Mouse (Mus musculus) 3T3-L1 (cell line): ENCODE data around the gene B4galnt1.

Experiments used
- DNase-seq: peaks from one replicate; pipeline ENCODE4 v3.0.0-alpha.2; 2015; ENCODE audit warnings: low read depth, low spot score

Gene B4galnt1

DNA sequence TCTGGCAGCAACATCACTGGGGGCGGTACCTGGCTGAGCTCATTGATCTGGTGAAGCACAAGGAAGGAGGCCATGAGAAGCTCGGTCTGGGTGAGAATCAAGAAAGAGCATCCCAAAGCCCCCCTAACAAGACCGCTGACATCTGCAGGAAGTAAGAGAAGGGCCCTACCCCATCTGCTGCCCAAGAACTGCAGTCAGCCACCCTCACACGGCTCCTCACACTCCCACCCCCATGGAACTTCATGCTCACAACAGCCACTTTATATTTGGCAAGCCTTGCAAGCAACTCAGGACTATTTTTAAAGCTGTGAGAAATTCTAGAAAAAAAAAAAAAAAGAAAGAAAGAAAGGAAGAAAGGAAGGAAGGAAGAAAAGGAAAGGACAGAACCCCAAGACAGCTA lies 43.9 kb downstream of the B4galnt1 start:
- no peak for DNase-seq

GRCm38 (mm10) chr10:127209928-127210570 lies 45.0 kb downstream of the B4galnt1 start:
- DNase-seq, result no peak

- DNase-seq, result peak; percentile 53
These were observed 46.0 kb downstream of the B4galnt1 start for GRCm38 (mm10) chr10:127210961-127211405.

GRCm38 (mm10) chr10:127211414-127211854 lies 46.4 kb downstream of the B4galnt1 start, which contains the start of gene Pip4k2c:
Pip4k2c (minus strand) TSS chr10:127211585.
- DNase-seq, result peak; percentile 92

DNA sequence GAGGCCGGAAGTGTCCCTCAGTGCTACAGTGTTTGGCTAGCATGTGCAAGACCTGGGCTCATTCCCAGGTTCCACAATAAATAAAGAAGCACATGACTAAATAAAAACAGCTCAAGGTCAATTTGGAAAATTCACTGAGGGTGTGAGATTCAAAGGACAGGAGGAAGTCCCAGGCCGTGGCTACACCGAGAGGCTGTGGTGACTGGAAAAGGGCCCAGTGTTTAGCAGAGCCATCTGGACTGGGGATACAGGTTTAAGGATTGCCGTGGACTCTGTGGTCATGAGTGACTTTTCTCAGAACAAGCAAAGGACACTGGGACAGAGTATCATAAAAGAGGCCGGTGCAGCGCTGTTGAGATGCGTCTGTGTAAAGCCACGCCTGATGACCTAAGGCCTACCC lies 48.2 kb downstream of the B4galnt1 start:
- no peak for DNase-seq

DNA sequence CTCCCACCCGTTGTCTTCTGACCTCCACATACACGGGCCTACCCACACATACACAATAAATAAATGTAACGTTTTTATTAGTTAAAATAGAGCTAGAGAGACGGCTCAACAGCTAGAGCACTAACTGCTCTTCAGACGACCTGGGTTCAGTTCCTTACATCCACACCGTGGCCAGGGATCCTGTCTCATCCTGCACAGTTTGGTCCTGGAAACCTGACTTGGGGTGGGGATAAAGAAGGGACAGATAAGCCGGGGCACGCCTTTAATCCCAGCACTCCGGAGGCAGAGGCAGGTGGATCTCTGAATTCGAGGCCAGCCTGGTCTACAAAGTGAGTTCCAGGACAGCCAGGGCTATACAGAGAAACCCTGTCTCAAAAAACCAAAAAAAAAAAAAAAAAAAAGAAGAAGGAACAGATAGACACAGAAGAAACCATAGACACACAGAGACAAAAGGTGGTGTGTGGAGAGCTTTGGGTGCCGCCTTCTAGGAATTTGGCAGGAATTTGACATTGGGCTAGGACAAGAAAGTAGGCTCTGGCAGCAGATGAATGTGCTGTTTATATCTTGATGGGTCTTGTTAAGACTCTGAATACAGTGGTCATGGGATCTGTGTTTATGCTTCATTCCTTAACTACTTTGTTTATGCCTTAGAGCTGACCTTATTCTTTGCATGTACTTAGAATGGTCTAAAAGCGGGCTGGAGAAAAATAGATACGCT lies 48.8 kb downstream of the B4galnt1 start:
- no peak for DNase-seq

DNA sequence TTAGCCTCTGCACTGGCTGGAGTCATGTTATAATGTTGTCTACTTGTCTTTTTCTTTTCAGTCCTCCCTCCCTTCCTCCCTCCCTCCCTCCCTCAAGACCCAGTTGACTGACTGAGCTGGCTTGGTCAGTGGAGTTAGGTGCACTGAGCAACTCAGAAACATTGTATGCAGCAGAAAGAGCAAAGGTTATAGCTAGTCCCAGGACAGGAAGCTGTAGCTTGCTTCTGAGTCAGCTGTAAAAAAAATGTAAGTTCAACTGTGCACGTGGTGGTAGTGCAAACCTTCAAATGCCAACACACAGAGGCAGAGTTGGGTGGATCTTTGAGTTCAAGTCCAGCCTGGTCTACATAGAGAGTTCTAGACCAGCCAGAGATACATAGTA lies 49.4 kb downstream of the B4galnt1 start:
- no peak for DNase-seq

GRCm38 (mm10) chr10:127216456-127216855 lies 51.4 kb downstream of the B4galnt1 start:
- DNase-seq, result no peak

DNA sequence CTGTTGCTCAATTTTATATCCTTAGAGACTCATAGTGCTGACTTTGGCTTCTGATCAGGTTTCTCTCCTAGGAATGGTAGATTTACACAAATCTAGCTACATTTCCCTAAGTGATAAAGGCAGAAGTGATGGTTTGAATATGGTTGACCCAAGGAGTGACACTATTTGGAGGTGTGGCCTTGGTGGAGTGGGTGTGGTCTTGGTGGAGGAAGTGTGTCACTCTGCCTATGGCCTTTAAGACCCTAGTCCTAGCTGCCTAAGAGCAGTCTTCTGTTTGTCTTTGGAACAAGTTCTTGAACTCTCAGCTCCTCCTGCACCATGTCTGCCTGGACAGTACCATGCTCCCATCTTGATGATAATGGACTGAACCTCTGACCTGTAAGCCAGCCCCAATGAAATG lies 52.2 kb downstream of the B4galnt1 start:
- DNase-seq, result no peak

GRCm38 (mm10) chr10:127218339-127218738 lies 53.3 kb downstream of the B4galnt1 start:
- DNase-seq, result no peak
